Mouse (Mus musculus) forebrain, embryonic 14.5 days (tissue): ENCODE measurements at regions not wholly inside any gene's neighbourhood (a gene's known extent, or its start where the extent isn't known, plus 50 kb on each side); places are given as distances from the start of the nearest gene placed in this dataset.

ENCODE experiments used
- ATAC-seq: fragments of 200-750 bp; cut with Nextera tagmentation; 2 replicates; pipeline ENCODE4 v1.8.0; 2017; ENCODE audit warnings: mild to moderate bottlenecking, moderate library complexity
- DNase-seq: peaks from one replicate; pipeline ENCODE4 v3.0.0-alpha.2; 2015; ENCODE audit warnings: low spot score
- H3K27ac ChIP-seq: fragments of 300-500 bp; sonication (generic); 2 replicates; pipeline ENCODE4 v1.5.1; 2014; ENCODE audit warnings: low read depth, mild to moderate bottlenecking, control low read depth, low read length, moderate library complexity
- H3K27me3 ChIP-seq: fragments of 300-500 bp; sonication (generic); replicated peaks from 2 replicates; pipeline ENCODE4 v1.6.1; 2014; ENCODE audit warnings: low read length, control low read depth, mixed read lengths; ENCODE audit not compliant: control insufficient read depth, insufficient read depth
- H3K36me3 ChIP-seq: fragments of 300-500 bp; sonication (generic); 2 replicates; pipeline ENCODE4 v1.6.1; 2014; ENCODE audit warnings: low read length, control low read depth; ENCODE audit not compliant: control insufficient read depth, insufficient read depth
- H3K4me1 ChIP-seq: fragments of 300-500 bp; sonication (generic); 2 replicates; pipeline ENCODE4 v1.6.1; 2014; ENCODE audit warnings: antibody characterized with exemption, low read length, control low read depth; ENCODE audit not compliant: control insufficient read depth, insufficient read depth
- H3K4me2 ChIP-seq: fragments of 300-500 bp; sonication (generic); 2 replicates; pipeline ENCODE4 v1.6.1; 2014; ENCODE audit warnings: mild to moderate bottlenecking, control low read depth, low read length
- H3K4me3 ChIP-seq: fragments of 300-500 bp; sonication (generic); 2 replicates; pipeline ENCODE4 v1.5.1; 2014; ENCODE audit warnings: low read depth, low read length, control low read depth
- H3K9ac ChIP-seq: fragments of 300-500 bp; sonication (generic); 2 replicates; pipeline ENCODE4 v1.6.1; 2014; ENCODE audit warnings: mild to moderate bottlenecking, low read length, control low read depth, moderate library complexity
- H3K9me3 ChIP-seq: fragments of 300-500 bp; sonication (generic); replicated peaks from 2 replicates; pipeline ENCODE4 v1.6.1; 2016; ENCODE audit warnings: low read length, control low read depth, mixed read lengths; ENCODE audit not compliant: control insufficient read depth
- WGBS: fragments of 180-500 bp; shearing (Covaris S2); extraction: QIAGEN DNeasy Blood & Tissue Kit; methylation state at CpG from one replicate; pipeline ENCODE4 v1.1.7; 2014; 5-methylcytosine and 5-hydroxymethylcytosine counted together

DNA sequence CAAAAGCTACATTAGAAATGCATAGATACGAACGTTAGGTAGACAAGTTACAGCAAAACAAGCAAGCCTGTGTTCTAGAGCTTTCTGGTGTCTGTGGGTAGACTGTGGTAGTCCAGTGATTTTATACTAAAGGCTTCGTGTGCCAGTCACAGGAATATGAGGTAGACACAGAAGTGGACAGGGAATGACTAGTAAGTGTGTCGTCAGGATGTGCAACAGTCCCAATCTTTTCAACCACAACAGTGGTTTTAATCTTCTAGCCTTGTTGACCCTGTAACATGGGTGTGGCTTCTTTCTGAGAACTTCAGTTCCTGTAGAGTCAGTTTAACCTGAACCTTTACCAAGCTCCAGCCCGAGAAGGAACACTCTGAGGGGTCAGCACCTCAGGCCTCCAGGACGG lies 339.3 kb upstream of the Adgrl2 start:
- Histone ChIP-seq H3K27me3 (no peaks in the 10 kb centered on the region), H3K4me1 (peaks cover 9% of the 10 kb centered on the region), H3K27ac (no peak overlapping the region), H3K9me3 (no peaks in the 10 kb centered on the region), H3K4me2 (no peak overlapping the region), H3K4me3 (no peak overlapping the region), H3K36me3 (no peaks in the 10 kb centered on the region), H3K9ac (no peak overlapping the region)
- DNase-seq, result no peak
- no peak for ATAC-seq
- WGBS, result 91% methylated on average over 6 of the region's 6 CpGs

DNA sequence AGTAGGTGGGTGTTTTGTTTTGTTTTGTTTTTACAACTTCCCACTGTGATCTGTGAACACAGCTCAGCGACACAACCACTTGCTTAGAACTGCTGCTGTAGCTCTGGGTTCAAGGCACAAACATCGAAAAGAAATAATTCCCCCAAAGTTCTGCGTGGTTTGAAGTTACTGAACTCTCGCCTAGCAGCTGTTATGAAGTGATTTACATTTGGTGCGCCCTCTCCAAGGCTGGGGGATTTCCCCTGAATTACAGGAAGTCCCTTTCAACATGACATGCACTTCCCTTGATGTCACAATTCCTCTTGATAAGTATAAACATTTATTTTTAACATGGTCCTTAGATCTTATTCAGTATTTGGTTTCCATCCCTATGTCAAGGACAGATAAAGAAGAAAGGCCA lies 336.3 kb upstream of the Adgrl2 start:
- no peaks in the 10 kb centered on the region for H3K36me3 ChIP-seq
- ATAC-seq (no peak), DNase-seq (no peak)
- peaks cover 7% of the 10 kb centered on the region for H3K4me1 ChIP-seq
- WGBS, result 74% methylated on average over 5 of the region's 5 CpGs
- H3K4me3 ChIP-seq, result no peak overlapping the region
- H3K9ac ChIP-seq, result no peak overlapping the region
- no peaks in the 10 kb centered on the region for H3K27me3 ChIP-seq
- H3K27ac ChIP-seq, result no peak overlapping the region
- H3K4me2 ChIP-seq, result no peak overlapping the region
- H3K9me3 ChIP-seq, result no peaks in the 10 kb centered on the region

- no peaks in the 10 kb centered on the region for H3K36me3 ChIP-seq
- H3K4me3 ChIP-seq, result no peak overlapping the region
- ATAC-seq, result no peak
- WGBS, result 33% methylated on average over 2 of the region's 2 CpGs
- H3K27me3 ChIP-seq, result no peaks in the 10 kb centered on the region
- no peaks in the 10 kb centered on the region for H3K9me3 ChIP-seq
- no peaks in the 10 kb centered on the region for H3K4me1 ChIP-seq
- no peak overlapping the region for H3K9ac ChIP-seq
- DNase-seq, result peak; percentile 55
- H3K4me2 ChIP-seq, result no peak overlapping the region
- H3K27ac ChIP-seq, result no peak overlapping the region
Measured at GRCm38 (mm10) chr3:149324088-149324487, 333.7 kb upstream of the Adgrl2 start.

DNA sequence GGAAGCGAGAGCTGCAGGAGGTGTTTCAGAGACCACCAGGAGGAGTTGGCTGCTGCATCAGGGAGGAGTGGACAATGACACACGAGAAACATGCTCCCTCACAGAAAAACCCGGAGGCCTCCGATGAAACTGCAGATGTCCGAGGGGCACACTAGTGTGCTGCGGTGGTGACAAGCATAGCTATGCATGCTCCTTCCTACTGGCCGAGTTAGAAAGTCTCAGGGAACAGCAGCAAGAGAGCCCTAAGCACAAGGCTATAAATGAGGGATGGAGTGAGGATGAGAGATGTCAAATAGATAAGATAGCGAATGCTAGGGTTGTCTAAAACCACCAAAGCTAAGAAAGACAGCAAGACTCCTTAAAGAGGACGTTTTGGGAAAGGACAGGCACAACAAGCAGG lies 328.4 kb upstream of the Adgrl2 start:
- 72% methylated on average over 9 of the region's 9 CpGs for WGBS
- Histone ChIP-seq H3K9me3 (no peaks in the 10 kb centered on the region), H3K4me3 (no peak overlapping the region), H3K4me2 (no peak overlapping the region), H3K27me3 (no peaks in the 10 kb centered on the region), H3K4me1 (peaks cover 8% of the 10 kb centered on the region), H3K36me3 (no peaks in the 10 kb centered on the region), H3K27ac (no peak overlapping the region), H3K9ac (no peak overlapping the region)
- DNase-seq (no peak), ATAC-seq (no peak)

DNA sequence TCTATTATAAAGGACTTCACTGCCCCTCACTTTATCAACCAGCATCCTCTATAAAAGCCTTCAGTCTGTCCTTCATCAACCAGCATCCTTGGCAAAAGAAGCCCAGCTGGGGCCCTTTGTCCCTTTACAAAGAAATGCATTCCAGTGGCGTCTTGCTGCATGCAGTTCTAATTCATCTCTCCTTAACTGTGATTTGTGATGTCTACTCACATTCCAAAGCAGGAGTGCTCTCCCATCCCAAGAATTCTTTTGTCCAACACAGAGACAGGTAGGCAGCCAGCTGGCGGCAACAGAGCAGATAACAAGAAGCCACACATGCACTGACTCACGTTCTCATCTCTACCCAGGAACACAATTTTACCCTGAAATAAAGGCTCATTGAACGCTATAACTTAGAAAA lies 323.9 kb upstream of the Adgrl2 start:
- Histone ChIP-seq H3K4me3 (no peak overlapping the region), H3K27me3 (no peaks in the 10 kb centered on the region), H3K4me1 (peaks cover 12% of the 10 kb centered on the region), H3K9me3 (no peaks in the 10 kb centered on the region), H3K9ac (no peak overlapping the region), H3K27ac (no peak overlapping the region), H3K4me2 (no peak overlapping the region), H3K36me3 (no peaks in the 10 kb centered on the region)
- DNase-seq (no peak), ATAC-seq (no peak)
- 37% methylated on average over 4 of the region's 4 CpGs for WGBS

DNA sequence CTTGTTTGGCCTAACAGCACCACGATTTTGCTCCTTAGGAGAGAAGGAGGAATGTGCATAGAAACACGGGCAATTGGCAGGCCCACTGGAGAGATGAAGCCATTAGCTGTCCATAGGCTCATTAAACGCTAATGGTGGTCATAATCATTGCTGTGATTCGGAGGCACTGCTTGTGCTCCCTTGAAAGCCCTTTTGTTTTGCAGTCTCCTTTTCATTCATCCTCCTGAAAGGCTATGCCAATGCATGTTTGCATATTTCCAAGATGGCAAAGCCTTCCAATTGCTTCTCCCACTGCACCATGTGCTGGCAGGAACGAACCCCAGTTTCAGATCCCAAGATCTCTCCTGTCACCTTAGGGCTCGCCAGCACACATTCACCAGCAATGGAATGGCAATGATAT lies 322.9 kb upstream of the Adgrl2 start:
- WGBS, result 12% methylated on average over 6 of the region's 6 CpGs
- DNase-seq (peak; percentile 72), ATAC-seq (peak; percentile 67)
- H3K36me3 ChIP-seq, result no peaks in the 10 kb centered on the region
- peaks cover 12% of the 10 kb centered on the region for H3K4me1 ChIP-seq
- no peak overlapping the region for H3K4me2 ChIP-seq
- H3K9ac ChIP-seq, result no peak overlapping the region
- H3K27ac ChIP-seq, result no peak overlapping the region
- no peak overlapping the region for H3K4me3 ChIP-seq
- no peaks in the 10 kb centered on the region for H3K27me3 ChIP-seq
- no peaks in the 10 kb centered on the region for H3K9me3 ChIP-seq

- no peak for DNase-seq
- whole genome bisulfite sequencing, result 93% methylated on average over 8 of the region's 8 CpGs
- H3K9ac ChIP-seq, result no peak overlapping the region
Measured at GRCm38 (mm10) chr3:149311576-149311975, 321.2 kb upstream of the Adgrl2 start.

GRCm38 (mm10) chr3:149306709-149307108 lies 316.4 kb upstream of the Adgrl2 start:
- H3K27me3 ChIP-seq, result no peaks in the 10 kb centered on the region
- no peak overlapping the region for H3K27ac ChIP-seq
- no peak overlapping the region for H3K9ac ChIP-seq
- peaks cover 3% of the 10 kb centered on the region; the same call in 1 of the 2 replicates for H3K4me1 ChIP-seq
- ATAC-seq (peak; percentile 32; the same call in 1 of the 2 replicates), DNase-seq (no peak)
- WGBS, result 21% methylated on average over 3 of the region's 3 CpGs
- no peaks in the 10 kb centered on the region for H3K9me3 ChIP-seq
- H3K4me2 ChIP-seq, result no peak overlapping the region
- no peak overlapping the region for H3K4me3 ChIP-seq
- H3K36me3 ChIP-seq, result no peaks in the 10 kb centered on the region

More at GRCm38 (mm10) chr3:149311576-149311975, 321.2 kb upstream of the Adgrl2 start:
- no peak overlapping the region for H3K27ac ChIP-seq
- H3K27me3 ChIP-seq, result no peaks in the 10 kb centered on the region
- no peak overlapping the region for H3K4me3 ChIP-seq
- no peaks in the 10 kb centered on the region for H3K36me3 ChIP-seq
- no peak overlapping the region for H3K4me2 ChIP-seq
- H3K4me1 ChIP-seq, result peaks cover 12% of the 10 kb centered on the region
- H3K9me3 ChIP-seq, result no peaks in the 10 kb centered on the region
- no peak for ATAC-seq

GRCm38 (mm10) chr3:149306291-149306690 lies 315.9 kb upstream of the Adgrl2 start:
- H3K27ac ChIP-seq, result no peak overlapping the region
- 6% methylated on average over 5 of the region's 5 CpGs for WGBS
- H3K9ac ChIP-seq, result no peak overlapping the region
- H3K36me3 ChIP-seq, result no peaks in the 10 kb centered on the region
- H3K4me3 ChIP-seq, result no peak overlapping the region
- no peaks in the 10 kb centered on the region for H3K27me3 ChIP-seq
- DNase-seq (peak; percentile 30), ATAC-seq (0 out of 2 replicates have a peak, but pooled peaks have one; percentile 15)
- no peaks in the 10 kb centered on the region for H3K9me3 ChIP-seq
- peaks cover 3% of the 10 kb centered on the region; the same call in 1 of the 2 replicates for H3K4me1 ChIP-seq
- no peak overlapping the region for H3K4me2 ChIP-seq
